Comparison of ENCODE assay signal across 10 mouse cellular contexts in genomic region chr6:146339779-146340178, GRCm38 (mm10).
DNase-seq lines count a peak whose midpoint lies in the region; ATAC-seq and TF ChIP-seq lines count a peak whose summit lies in the region.
"Had no signal": no experiment of that assay in that cellular context is flagged by ENCODE, and none has a peak within 500 bp of the region (broad histone marks: within the 10 kb centered on the region; RNA-seq: fewer than 3 reads in every experiment).

No protein-coding gene starts in this region.

- DNase-seq in hindbrain, postnatal 0 days (ENCODE audit: low spot score) = peak; percentile 61
- peak; percentile 70 for DNase-seq in CH12.LX (ENCODE audit: extremely low read depth)
- DNase-seq in adrenal gland, postnatal 4 days (ENCODE audit: low spot score in 2 of 2) = peak; percentile 41 to 67
- DNase-seq in embryonic facial prominence, embryonic 10.5 days (ENCODE audit: low spot score) = peak; percentile 69
- DNase-seq in layer of hippocampus, postnatal 14 days (ENCODE audit: low spot score in 2 of 2) = peak; percentile 29
- no peak for DNase-seq in forebrain, embryonic 14.5 days (ENCODE audit: low spot score)

- H3K4me1 ChIP-seq in hindbrain, postnatal 0 days (ENCODE audit: insufficient read depth, low read length) = peaks cover 17% of the 10 kb centered on the region; the same call in 1 of the 2 replicates
- H3K4me1 ChIP-seq in hindbrain, embryonic 13.5 days (replicated peaks) = peaks cover 14% of the 10 kb centered on the region
- peaks cover 0 to 9% of the 10 kb centered on the region in 2 experiments; a peak in 1 of 4 replicates for H3K4me1 ChIP-seq in CH12.LX (ENCODE audit: control insufficient read depth in 1 of 2, insufficient read depth in 2 of 2)
- peaks cover 12% of the 10 kb centered on the region for H3K4me1 ChIP-seq in embryonic facial prominence, embryonic 10.5 days
- H3K4me1 ChIP-seq in olfactory bulb, adult 2 months (ENCODE audit: control insufficient read depth, insufficient read depth, low read length) = peaks cover 8% of the 10 kb centered on the region; the same call in 1 of the 2 replicates
- peaks cover 4% of the 10 kb centered on the region; the same call in 1 of the 2 replicates for H3K4me1 ChIP-seq in forebrain, embryonic 14.5 days (ENCODE audit: control insufficient read depth, insufficient read depth, low read length)

- dilution Hi-C loops in CH12.LX (cut with MboI; ENCODE audit: extremely low pct_ligation_motif_present, extremely low pct_unique_long_range_greater_than_20kb, low sequenced_read_pairs) = no loop called here

- in situ Hi-C loops in CH12.LX (cut with MboI; ENCODE audit: low pct_ligation_motif_present, low pct_unique_long_range_greater_than_20kb, low sequenced_read_pairs) = no loop called here

- H3K27ac ChIP-seq in hindbrain, postnatal 0 days = no peak overlapping the region
- no peak overlapping the region for H3K27ac ChIP-seq in hindbrain, embryonic 13.5 days
- no peak overlapping the region for H3K27ac ChIP-seq in CH12.LX (ENCODE audit: insufficient read depth, low read depth)
- no peak overlapping the region for H3K27ac ChIP-seq in embryonic facial prominence, embryonic 10.5 days (replicated peaks)
- no peak overlapping the region for H3K27ac ChIP-seq in olfactory bulb, adult 2 months (ENCODE audit: insufficient read depth, low read depth, low read length)
- no peak overlapping the region for H3K27ac ChIP-seq in forebrain, embryonic 14.5 days (ENCODE audit: low read depth, low read length)
- H3K27ac ChIP-seq: embryonic facial prominence, embryonic 13.5 days; limb, embryonic 15.5 days had no signal

- WGBS in hindbrain, postnatal 0 days = 73% methylated on average over 10 of the region's 10 CpGs
- 68% methylated on average over 10 of the region's 10 CpGs for WGBS in hindbrain, embryonic 13.5 days
- WGBS in embryonic facial prominence, embryonic 10.5 days = 66% methylated on average over 10 of the region's 10 CpGs
- 73% methylated on average over 10 of the region's 10 CpGs for WGBS in olfactory bulb, adult 2 months
- WGBS in forebrain, embryonic 14.5 days = 75% methylated on average over 10 of the region's 10 CpGs

- H3K79me2 ChIP-seq in CH12.LX (replicated peaks; ENCODE audit: control insufficient read depth, extremely low read depth, insufficient read depth, poor library complexity, severe bottlenecking) = no peaks in the 10 kb centered on the region

- ATAC-seq in hindbrain, postnatal 0 days = 0 out of 2 replicates have a peak, but pooled peaks have one; percentile 36
- ATAC-seq in hindbrain, embryonic 13.5 days (ENCODE audit: low FRiP score) = no peak
- ATAC-seq in forebrain, embryonic 14.5 days = no peak

- TF ChIP-seq CTCF in hindbrain, postnatal 0 days (IDR thresholded peaks at IDR 0.05; ENCODE audit: low read depth) = peak; percentile 72
- TF ChIP-seq CTCF in CH12.LX (conservative IDR thresholded peaks at IDR 0.05 in 1 of 2, IDR thresholded peaks at IDR 0.05 in 1 of 2; ENCODE audit: low read depth in 2 of 2, low read length in 2 of 2) = peak; percentile 78 to 81
- peak; percentile 51; the same call in 1 of the 2 replicates for TF ChIP-seq CTCF in olfactory bulb, adult 2 months (IDR thresholded peaks at IDR 0.05; ENCODE audit: insufficient read depth, low read depth, low read length)

- no peaks in the 10 kb centered on the region for H3K9me3 ChIP-seq in hindbrain, postnatal 0 days (ENCODE audit: low read length)
- no peaks in the 10 kb centered on the region for H3K9me3 ChIP-seq in hindbrain, embryonic 13.5 days
- no peaks in the 10 kb centered on the region for H3K9me3 ChIP-seq in CH12.LX (replicated peaks; ENCODE audit: low read length)
- H3K9me3 ChIP-seq in embryonic facial prominence, embryonic 10.5 days = no peaks in the 10 kb centered on the region
- no peaks in the 10 kb centered on the region for H3K9me3 ChIP-seq in forebrain, embryonic 14.5 days (replicated peaks; ENCODE audit: control insufficient read depth, low read length)
- H3K9me3 ChIP-seq: embryonic facial prominence, embryonic 13.5 days; limb, embryonic 15.5 days had no signal

- H3K36me3 ChIP-seq in hindbrain, postnatal 0 days (ENCODE audit: insufficient read depth, low read length) = no peaks in the 10 kb centered on the region
- no peaks in the 10 kb centered on the region for H3K36me3 ChIP-seq in hindbrain, embryonic 13.5 days
- H3K36me3 ChIP-seq in CH12.LX (replicated peaks in 1 of 2; ENCODE audit: control insufficient read depth in 1 of 2, insufficient read depth in 1 of 2, low read length in 1 of 2) = peaks cover 0 to 6% of the 10 kb centered on the region in 2 experiments
- no peaks in the 10 kb centered on the region for H3K36me3 ChIP-seq in embryonic facial prominence, embryonic 10.5 days (replicated peaks)
- no peaks in the 10 kb centered on the region for H3K36me3 ChIP-seq in forebrain, embryonic 14.5 days (ENCODE audit: control insufficient read depth, insufficient read depth, low read length)
- H3K36me3 ChIP-seq: embryonic facial prominence, embryonic 13.5 days; limb, embryonic 15.5 days had no signal

- H3K4me2 ChIP-seq in hindbrain, postnatal 0 days (ENCODE audit: low read depth, low read length) = no peak overlapping the region
- no peak overlapping the region for H3K4me2 ChIP-seq in hindbrain, embryonic 13.5 days
- no peak overlapping the region for H3K4me2 ChIP-seq in CH12.LX (ENCODE audit: insufficient read depth, low read depth, poor library complexity, severe bottlenecking)
- H3K4me2 ChIP-seq in forebrain, embryonic 14.5 days (ENCODE audit: low read length) = no peak overlapping the region
- H3K4me2 ChIP-seq: embryonic facial prominence, embryonic 13.5 days; limb, embryonic 15.5 days had no signal

- no peak overlapping the region for H3K4me3 ChIP-seq in hindbrain, postnatal 0 days (ENCODE audit: low read length)
- no peak overlapping the region for H3K4me3 ChIP-seq in hindbrain, embryonic 13.5 days
- no peak overlapping the region for H3K4me3 ChIP-seq in CH12.LX (replicated peaks in 1 of 3; ENCODE audit: low read depth in 2 of 3, low read length in 2 of 3, poor library complexity in 1 of 3)
- no peak overlapping the region for H3K4me3 ChIP-seq in embryonic facial prominence, embryonic 10.5 days
- no peak overlapping the region for H3K4me3 ChIP-seq in olfactory bulb, adult 2 months (ENCODE audit: insufficient read depth, low read depth, low read length)
- H3K4me3 ChIP-seq in forebrain, embryonic 14.5 days (ENCODE audit: low read depth, low read length) = no peak overlapping the region
- H3K4me3 ChIP-seq: embryonic facial prominence, embryonic 13.5 days; limb, embryonic 15.5 days had no signal

- no peaks in the 10 kb centered on the region for H3K27me3 ChIP-seq in hindbrain, postnatal 0 days (ENCODE audit: insufficient read depth, low read length)
- no peaks in the 10 kb centered on the region for H3K27me3 ChIP-seq in hindbrain, embryonic 13.5 days
- no peaks in the 10 kb centered on the region for H3K27me3 ChIP-seq in CH12.LX (replicated peaks)
- H3K27me3 ChIP-seq in embryonic facial prominence, embryonic 10.5 days (replicated peaks; ENCODE audit: low read depth, poor library complexity, severe bottlenecking) = no peaks in the 10 kb centered on the region
- no peaks in the 10 kb centered on the region for H3K27me3 ChIP-seq in forebrain, embryonic 14.5 days (replicated peaks; ENCODE audit: control insufficient read depth, insufficient read depth, low read length)
- H3K27me3 ChIP-seq: embryonic facial prominence, embryonic 13.5 days; limb, embryonic 15.5 days had no signal

- peak; percentile 70 for TF ChIP-seq RAD21 in CH12.LX (IDR thresholded peaks at IDR 0.05; ENCODE audit: low read depth, low read length)

- no peak for TF ChIP-seq EP300 in CH12.LX (IDR thresholded peaks at IDR 0.05; ENCODE audit: low read length)

- H3K9ac ChIP-seq in hindbrain, postnatal 0 days (replicated peaks; ENCODE audit: low read length) = no peak overlapping the region
- no peak overlapping the region for H3K9ac ChIP-seq in hindbrain, embryonic 13.5 days
- H3K9ac ChIP-seq in CH12.LX (ENCODE audit: insufficient read depth, low read depth) = no peak overlapping the region
- H3K9ac ChIP-seq in forebrain, embryonic 14.5 days (ENCODE audit: low read length) = no peak overlapping the region
- H3K9ac ChIP-seq: embryonic facial prominence, embryonic 13.5 days; limb, embryonic 15.5 days had no signal

- no peak for TF ChIP-seq POLR2A in CH12.LX (IDR thresholded peaks at IDR 0.05; ENCODE audit: low read depth, low read length)
- no peak for TF ChIP-seq POLR2A in olfactory bulb, adult 2 months (IDR thresholded peaks at IDR 0.05; ENCODE audit: insufficient read depth, low read depth, low read length)

TF ChIP-seq in CH12.LX, 34 proteins besides CTCF, POLR2A, EP300 and RAD21:
- TF ChIP-seq JUN (IDR thresholded peaks at IDR 0.05; ENCODE audit: insufficient read depth, low read depth, low read length) (no peak), CHD1 (IDR thresholded peaks at IDR 0.05; ENCODE audit: low read depth, low read length) (no peak), TCF12 (IDR thresholded peaks at IDR 0.05; ENCODE audit: low read depth, low read length) (no peak), ZNF384 (IDR thresholded peaks at IDR 0.05; ENCODE audit: low read depth, low read length) (no peak), SMC3 (IDR thresholded peaks at IDR 0.05; ENCODE audit: low read depth, low read length) (peak; percentile 69)
